Mouse (Mus musculus) adipocyte (in vitro differentiated cells): ENCODE measurements at regions not wholly inside any gene's neighbourhood (a gene's known extent, or its start where the extent isn't known, plus 50 kb on each side); places are given as distances from the start of the nearest gene placed in this dataset.

Source experiments
- DNase-seq: peaks from one replicate; pipeline ENCODE4 v3.0.0-alpha.2; 2016; ENCODE audit warnings: low spot score

- DNase-seq = peak; percentile 38
These were observed 288.8 kb downstream of the Dchs2 start for GRCm38 (mm10) chr3:83416536-83416935.

DNA sequence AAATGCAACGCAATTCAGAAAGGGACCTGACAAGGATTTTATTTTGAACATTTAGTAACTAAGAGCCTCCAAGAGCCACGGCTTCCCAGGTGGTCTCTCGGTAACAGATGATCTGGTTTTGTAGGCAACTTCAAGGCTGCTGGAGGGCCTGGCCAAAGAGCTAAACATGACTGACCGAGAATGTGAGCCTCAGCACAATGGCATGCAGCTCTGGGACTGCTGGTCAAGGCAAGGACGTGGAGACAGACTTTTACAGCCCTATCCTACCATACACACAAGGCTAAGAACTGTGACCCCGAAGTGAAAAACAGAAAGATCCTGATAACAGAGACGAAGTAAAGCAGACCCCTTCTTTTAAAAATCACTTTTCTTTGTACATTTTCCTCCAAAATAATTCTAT is 296.5 kb downstream of the Dchs2 start:
- no peak for DNase-seq

- no peak for DNase-seq
These were observed 301.6 kb downstream of the Dchs2 start for GRCm38 (mm10) chr3:83429376-83429775.

DNA sequence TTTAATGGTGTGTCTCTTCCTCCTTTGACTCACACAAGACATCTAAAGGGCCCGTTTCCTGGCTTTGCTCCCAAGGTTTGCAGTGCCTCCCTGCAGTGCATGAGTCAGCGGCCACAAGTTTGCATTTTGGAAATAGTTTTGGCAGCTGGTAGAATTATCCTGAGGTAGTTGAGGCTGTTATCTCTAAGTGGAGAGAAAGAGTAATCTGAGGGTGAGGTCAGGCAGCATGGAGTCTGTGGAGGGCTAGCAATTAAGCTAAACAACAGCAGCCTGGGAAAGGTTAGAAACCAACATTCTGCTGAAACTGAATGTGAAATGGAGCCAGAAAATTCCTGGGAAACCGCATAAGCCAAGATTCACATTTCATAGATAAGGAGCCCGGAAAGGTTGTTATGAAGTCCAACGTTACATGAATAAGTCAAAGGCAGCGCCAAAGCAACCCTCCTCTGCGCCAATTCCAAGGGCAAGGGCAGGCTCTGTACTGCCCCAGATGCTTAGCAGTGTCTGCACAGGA is 318.5 kb downstream of the Dchs2 start:
- DNase-seq = peak; percentile 67

GRCm38 (mm10) chr3:83450662-83451061 is 315.5 kb upstream of the Sfrp2 start:
- no peak for DNase-seq

GRCm38 (mm10) chr3:83451317-83451716 is 314.8 kb upstream of the Sfrp2 start:
- DNase-seq = peak; percentile 22

- DNase-seq = no peak
These were observed 312.7 kb upstream of the Sfrp2 start for GRCm38 (mm10) chr3:83453462-83453861.

- no peak for DNase-seq
These were observed 307.7 kb upstream of the Sfrp2 start for GRCm38 (mm10) chr3:83458450-83458849.

GRCm38 (mm10) chr3:83479251-83479650 is 286.9 kb upstream of the Sfrp2 start:
- peak; percentile 20 for DNase-seq

GRCm38 (mm10) chr3:83480176-83480575 is 285.9 kb upstream of the Sfrp2 start:
- DNase-seq = no peak

DNA sequence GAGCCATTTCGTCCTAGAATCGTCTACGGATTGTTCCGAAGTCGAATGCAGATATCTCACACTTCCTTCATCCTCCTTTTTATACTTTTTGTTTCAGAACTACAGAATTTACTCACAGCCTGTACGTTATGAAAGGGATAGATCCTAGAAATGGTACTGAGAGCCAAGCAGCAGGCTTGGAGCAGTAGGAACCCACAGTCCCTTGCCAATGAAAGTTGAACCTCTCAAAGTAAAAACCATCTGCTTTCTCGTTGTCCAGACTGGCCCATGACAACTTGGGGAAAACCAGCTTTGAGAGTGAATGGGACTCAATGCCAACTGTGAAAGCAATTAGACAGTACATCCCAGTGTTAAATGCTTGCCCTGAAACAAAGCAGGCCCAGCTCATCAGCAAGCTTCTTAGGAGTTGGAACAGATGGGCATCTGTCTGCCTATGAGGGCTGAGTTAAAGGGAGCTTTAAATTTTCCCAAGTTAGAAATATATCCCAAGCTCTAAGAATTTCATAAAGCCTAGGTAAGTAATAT is 279.9 kb upstream of the Sfrp2 start:
- DNase-seq = no peak

GRCm38 (mm10) chr3:83495584-83495983 is 270.5 kb upstream of the Sfrp2 start:
- no peak for DNase-seq

- DNase-seq = no peak
These were observed 262.2 kb upstream of the Sfrp2 start for GRCm38 (mm10) chr3:83503901-83504300.

DNA sequence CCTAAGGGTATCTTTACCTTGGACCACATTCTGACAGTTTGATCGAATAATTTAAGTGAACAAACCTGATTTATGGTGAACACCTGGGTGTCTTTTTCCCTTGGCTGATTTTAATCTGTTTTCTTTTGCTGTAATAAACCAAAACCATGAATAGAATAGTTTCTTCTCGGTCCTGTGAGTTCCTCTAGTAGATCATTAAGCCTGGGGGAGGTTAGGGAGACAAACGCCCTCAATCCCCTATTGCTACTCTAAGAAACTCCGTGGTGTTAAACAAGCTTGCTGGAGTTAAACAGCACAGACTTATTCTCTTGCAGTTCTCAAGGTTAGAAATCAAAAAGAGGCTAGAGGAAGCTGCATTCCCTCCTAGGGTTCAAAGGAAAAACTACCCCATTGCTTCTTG is 249.5 kb upstream of the Sfrp2 start:
- no peak for DNase-seq

DNA sequence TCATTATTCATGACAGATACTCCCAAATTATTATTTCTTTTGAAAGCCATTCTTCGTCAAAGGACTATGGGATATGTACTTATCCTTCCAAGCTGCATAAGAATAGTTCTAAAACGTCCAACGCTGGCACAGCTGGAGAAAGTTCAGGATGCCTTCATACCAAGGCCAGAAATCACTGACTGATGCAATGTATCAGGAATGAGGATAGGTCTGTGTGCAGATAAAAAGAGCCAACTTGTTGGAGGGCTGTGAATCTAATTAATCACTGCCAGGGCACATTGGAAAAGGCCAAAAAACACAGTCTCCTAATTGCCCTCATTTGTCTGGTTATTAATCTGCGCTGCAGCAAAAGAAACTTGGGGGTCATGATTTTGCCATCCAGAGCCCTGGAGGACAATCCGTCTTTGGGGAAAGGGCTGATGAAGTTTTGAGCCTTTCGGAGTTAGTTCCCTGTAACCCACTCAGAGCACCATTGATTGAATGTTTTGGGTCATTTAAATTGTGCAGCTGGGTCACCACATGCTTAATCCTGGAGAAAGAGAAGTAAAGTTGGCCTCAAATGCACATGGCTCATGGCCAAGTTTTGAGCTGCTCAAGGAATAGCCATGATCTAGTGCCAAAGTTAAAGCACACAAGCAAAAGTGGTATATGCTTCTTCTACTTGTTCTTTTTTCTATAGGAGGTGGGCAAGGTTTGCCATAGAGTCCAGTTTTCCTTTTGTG is 248.0 kb upstream of the Sfrp2 start:
- peak; percentile 79 for DNase-seq

DNA sequence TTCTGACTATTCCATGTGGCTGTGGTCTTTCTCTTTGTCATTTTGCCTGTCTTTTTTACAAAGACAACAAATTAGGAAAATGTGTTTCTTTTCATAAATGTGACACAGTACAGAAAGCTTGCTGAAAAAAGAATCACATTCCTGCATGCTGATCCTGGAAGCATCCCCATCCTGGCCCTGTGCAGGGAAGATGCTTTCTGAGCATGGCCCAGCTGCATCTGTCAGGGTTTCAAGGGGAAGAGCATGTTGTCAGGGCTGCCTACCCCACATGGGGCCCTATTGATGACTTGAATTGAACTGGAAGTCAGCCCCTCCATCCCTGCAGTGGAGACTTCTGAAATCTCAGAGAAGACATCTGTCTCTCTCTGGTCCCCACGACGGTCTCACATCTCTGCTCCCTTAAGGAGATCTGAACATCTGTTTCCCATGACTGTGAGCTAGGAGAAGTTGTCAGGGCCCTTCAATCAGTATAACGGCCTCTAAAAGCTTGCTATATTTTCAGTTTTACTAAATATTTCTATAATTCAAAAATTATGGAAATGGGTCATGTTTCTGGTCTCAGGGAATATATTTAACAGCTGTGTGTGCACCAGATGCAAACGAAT is 235.8 kb upstream of the Sfrp2 start:
- no peak for DNase-seq

GRCm38 (mm10) chr3:83536624-83537023 is 229.5 kb upstream of the Sfrp2 start:
- DNase-seq = peak; percentile 6

DNA sequence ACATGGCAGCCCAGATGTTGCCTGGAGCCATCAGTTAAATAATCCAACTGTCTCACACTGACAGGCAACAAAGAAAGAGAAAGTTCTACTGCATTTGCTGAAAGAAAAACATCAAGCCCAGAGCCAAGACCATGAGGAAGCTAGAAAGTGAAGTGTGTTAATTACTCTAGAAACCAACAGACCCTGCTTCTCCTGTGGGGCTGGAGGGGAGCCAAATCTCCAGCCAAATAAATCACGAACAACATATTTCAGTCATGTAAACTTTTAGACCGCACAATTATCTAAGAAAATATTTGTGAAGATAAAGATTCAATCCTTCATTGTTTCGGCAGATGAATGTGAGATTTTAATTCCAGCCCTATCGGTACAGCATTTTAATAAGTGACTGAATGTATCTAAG is 228.9 kb upstream of the Sfrp2 start:
- no peak for DNase-seq

- DNase-seq = no peak
These were observed 228.4 kb upstream of the Sfrp2 start for GRCm38 (mm10) chr3:83537711-83538110.

GRCm38 (mm10) chr3:83538898-83539297 is 227.2 kb upstream of the Sfrp2 start:
- no peak for DNase-seq

- DNase-seq = no peak
These were observed 224.9 kb upstream of the Sfrp2 start for GRCm38 (mm10) chr3:83540997-83541932.

GRCm38 (mm10) chr3:83552516-83553139 is 213.5 kb upstream of the Sfrp2 start:
- DNase-seq = no peak
